Comparison of ENCODE assay signal across 9 mouse cellular contexts in the genomic region with DNA sequence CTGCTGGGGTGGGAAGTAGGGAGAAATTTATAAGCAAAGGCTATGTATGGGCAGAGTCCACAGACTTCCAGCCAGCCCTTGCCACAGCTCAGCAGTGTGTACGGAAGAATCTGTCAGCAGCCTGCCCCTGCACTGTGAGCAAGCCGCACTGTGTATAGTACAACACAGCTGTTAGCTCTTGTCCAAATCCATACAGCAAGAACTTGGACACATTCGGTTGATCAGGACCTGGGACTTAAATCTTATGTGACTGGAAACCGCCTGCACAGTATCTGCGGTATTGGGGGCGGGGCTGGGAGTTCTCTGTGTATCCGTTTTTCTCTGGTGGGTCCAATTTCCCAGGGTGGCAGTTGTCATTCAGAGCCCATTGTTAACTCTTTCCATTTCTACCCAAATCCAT.
A peak's percentile ranks its signal among the peaks of the same experiment; 100 is the strongest.
DNase-seq lines count a peak whose midpoint lies in the region; ATAC-seq and TF ChIP-seq lines count a peak whose summit lies in the region.
"Had no signal": no experiment of that assay in that cellular context is flagged by ENCODE, and none has a peak within 500 bp of the region (broad histone marks: within the 10 kb centered on the region; RNA-seq: fewer than 3 reads in every experiment).

No protein-coding gene starts in this region.

- peak overlapping the region; percentile 98 for H3K27ac ChIP-seq in lung, embryonic 14.5 days (ENCODE audit: low read depth)
- H3K27ac ChIP-seq in forebrain, embryonic 10.5 days, result peak overlapping the region; percentile 89
- H3K27ac ChIP-seq in intestine, embryonic 14.5 days (ENCODE audit: low read depth), result peak overlapping the region; percentile 95

- no peaks in the 10 kb centered on the region for H3K36me3 ChIP-seq in lung, embryonic 14.5 days (ENCODE audit: insufficient read depth)
- no peaks in the 10 kb centered on the region for H3K36me3 ChIP-seq in forebrain, embryonic 10.5 days (replicated peaks)
- no peaks in the 10 kb centered on the region for H3K36me3 ChIP-seq in intestine, embryonic 14.5 days (ENCODE audit: control insufficient read depth, insufficient read depth, low read length)
- H3K36me3 ChIP-seq: liver, embryonic 13.5 days had no signal

- TF ChIP-seq CTCF in lung, embryonic 14.5 days (IDR thresholded peaks at IDR 0.05; ENCODE audit: low read depth), result no peak

- no peaks in the 10 kb centered on the region for H3K27me3 ChIP-seq in lung, embryonic 14.5 days (ENCODE audit: insufficient read depth, low read length)
- no peaks in the 10 kb centered on the region for H3K27me3 ChIP-seq in forebrain, embryonic 10.5 days (ENCODE audit: poor library complexity, severe bottlenecking)
- H3K27me3 ChIP-seq in intestine, embryonic 14.5 days (replicated peaks; ENCODE audit: control insufficient read depth, insufficient read depth, low read length), result no peaks in the 10 kb centered on the region
- H3K27me3 ChIP-seq: liver, embryonic 13.5 days had no signal

- ATAC-seq in lung, embryonic 14.5 days (ENCODE audit: insufficient read depth), result peak; percentile 97
- ATAC-seq in intestine, embryonic 14.5 days (replicated peaks; ENCODE audit: low FRiP score, low TSS enrichment, low read depth), result peak; percentile 89

- no peaks in the 10 kb centered on the region for H3K9me3 ChIP-seq in lung, embryonic 14.5 days (ENCODE audit: low read depth, low read length)
- no peaks in the 10 kb centered on the region for H3K9me3 ChIP-seq in forebrain, embryonic 10.5 days
- no peaks in the 10 kb centered on the region for H3K9me3 ChIP-seq in intestine, embryonic 14.5 days (ENCODE audit: control insufficient read depth, low read length)
- H3K9me3 ChIP-seq: liver, embryonic 13.5 days had no signal

- WGBS in lung, embryonic 14.5 days, result 10% methylated on average over 7 of the region's 7 CpGs
- WGBS in forebrain, embryonic 10.5 days, result 59% methylated on average over 7 of the region's 7 CpGs
- 13% methylated on average over 7 of the region's 7 CpGs for WGBS in intestine, embryonic 14.5 days

- H3K4me1 ChIP-seq in lung, embryonic 14.5 days (ENCODE audit: insufficient read depth), result peaks cover 61% of the 10 kb centered on the region
- H3K4me1 ChIP-seq in forebrain, embryonic 10.5 days, result peaks cover 100% of the 10 kb centered on the region
- peaks cover 74% of the 10 kb centered on the region for H3K4me1 ChIP-seq in intestine, embryonic 14.5 days (replicated peaks; ENCODE audit: control insufficient read depth, insufficient read depth, low read length)

- peak; percentile 91 for DNase-seq in lung, embryonic 14.5 days
- DNase-seq in lung, postnatal 14 days, result no peak
- no peak for DNase-seq in forebrain, embryonic 10.5 days (ENCODE audit: extremely low spot score, low spot score)
- DNase-seq in intestine, embryonic 14.5 days (ENCODE audit: low spot score), result peak; percentile 77
- DNase-seq in neural tube, embryonic 10.5 days (ENCODE audit: extremely low spot score, low spot score), result peak; percentile 26
- DNase-seq in testis, postnatal 14 days (ENCODE audit: low spot score), result no peak
- DNase-seq in c-Kit-positive CD71-positive TER-119-positive erythroid progenitor cells, embryonic 14.5 days (ENCODE audit: low spot score), result no peak
- no peak for DNase-seq in layer of hippocampus, adult 18-20 months (ENCODE audit: low spot score in 2 of 2)
- DNase-seq: liver, embryonic 13.5 days had no signal

- H3K9ac ChIP-seq in lung, embryonic 14.5 days, result no peak overlapping the region
- no peak overlapping the region for H3K9ac ChIP-seq in intestine, embryonic 14.5 days (ENCODE audit: low read length)
- H3K9ac ChIP-seq: liver, embryonic 13.5 days had no signal

- H3K4me3 ChIP-seq in lung, embryonic 14.5 days (ENCODE audit: low read depth, low read length), result no peak overlapping the region
- no peak overlapping the region for H3K4me3 ChIP-seq in forebrain, embryonic 10.5 days
- no peak overlapping the region for H3K4me3 ChIP-seq in intestine, embryonic 14.5 days (ENCODE audit: low read depth, low read length)
- H3K4me3 ChIP-seq: liver, embryonic 13.5 days had no signal

- peak overlapping the region; percentile 35 for H3K4me2 ChIP-seq in lung, embryonic 14.5 days
- H3K4me2 ChIP-seq in intestine, embryonic 14.5 days (ENCODE audit: low read length), result peak overlapping the region; percentile 9; the same call in 1 of the 2 replicates
- H3K4me2 ChIP-seq: liver, embryonic 13.5 days had no signal

Comparison
In these comparisons a context has a peak if more than half of its experiments do, and no peak if none do; other contexts are left out.
1. DNase-seq: peak in lung, embryonic 14.5 days (single experiment), intestine, embryonic 14.5 days (single experiment) and neural tube, embryonic 10.5 days (single experiment); none in lung, postnatal 14 days (single experiment), forebrain, embryonic 10.5 days (single experiment), testis, postnatal 14 days (single experiment), c-Kit-positive CD71-positive TER-119-positive erythroid progenitor cells, embryonic 14.5 days (single experiment) and layer of hippocampus, adult 18-20 months (0 of 2).
2. Peak in every context shown above with its lines, with median percentiles within 50 percentile points of each other: H3K27ac ChIP-seq.